9 mouse cellular contexts compared by ENCODE assay signal in genomic region chr4:132492178-132493060, GRCm38 (mm10). TPM values are rescaled to one million over a fixed set of nuclear protein-coding genes. Genes with fewer than 3 reads are reported as not detected.
DNase-seq lines count a peak whose midpoint lies in the region; ATAC-seq lines count a peak whose summit lies in the region.
"Had no signal": no experiment of that assay in that cellular context is flagged by ENCODE, and none has a peak within 500 bp of the region (broad histone marks: within the 10 kb centered on the region; RNA-seq: fewer than 3 reads in every experiment).

No protein-coding gene starts in this region.

- peak; percentile 43 for DNase-seq in kidney, adult 18-20 months
- DNase-seq in adrenal gland, postnatal 25 days: peak; percentile 43
- DNase-seq in cerebellum, postnatal 14 days: peak; percentile 81 to 89
- DNase-seq in kidney, postnatal 14 days: peak; percentile 79
- no peak for DNase-seq in B cell, adult 2 months
- DNase-seq in left cerebral cortex, adult 9 months (ENCODE audit: low spot score in 2 of 2): no peak
- no peak for DNase-seq in forebrain, embryonic 10.5 days (ENCODE audit: extremely low spot score, low spot score)

- no peak overlapping the region for H3K9ac ChIP-seq in kidney, embryonic 16.5 days (replicated peaks; ENCODE audit: low read length)
- H3K9ac ChIP-seq: stomach, embryonic 15.5 days had no signal

- H3K9me3 ChIP-seq in kidney, embryonic 16.5 days (ENCODE audit: low read length): no peaks in the 10 kb centered on the region
- no peaks in the 10 kb centered on the region for H3K9me3 ChIP-seq in forebrain, embryonic 10.5 days
- H3K9me3 ChIP-seq: stomach, embryonic 15.5 days had no signal

- no peak overlapping the region for H3K4me2 ChIP-seq in kidney, embryonic 16.5 days (replicated peaks; ENCODE audit: low read depth, low read length)
- H3K4me2 ChIP-seq: stomach, embryonic 15.5 days had no signal

- no peak overlapping the region for H3K27ac ChIP-seq in kidney, embryonic 16.5 days (ENCODE audit: low read length)
- H3K27ac ChIP-seq in forebrain, embryonic 10.5 days: no peak overlapping the region
- H3K27ac ChIP-seq: stomach, embryonic 15.5 days had no signal

- ATAC-seq in kidney, embryonic 16.5 days (ENCODE audit: low FRiP score, low TSS enrichment): no peak

- no peaks in the 10 kb centered on the region for H3K27me3 ChIP-seq in kidney, embryonic 16.5 days (ENCODE audit: insufficient read depth, low read length)
- H3K27me3 ChIP-seq in forebrain, embryonic 10.5 days (ENCODE audit: poor library complexity, severe bottlenecking): no peaks in the 10 kb centered on the region
- H3K27me3 ChIP-seq: stomach, embryonic 15.5 days had no signal

- no peak overlapping the region for H3K4me3 ChIP-seq in kidney, embryonic 16.5 days (ENCODE audit: low read length)
- H3K4me3 ChIP-seq in forebrain, embryonic 10.5 days: no peak overlapping the region
- H3K4me3 ChIP-seq: stomach, embryonic 15.5 days had no signal

- peaks cover 31% of the 10 kb centered on the region; the same call in 1 of the 2 replicates for H3K36me3 ChIP-seq in kidney, embryonic 16.5 days (ENCODE audit: insufficient read depth, low read length)
- peaks cover 58% of the 10 kb centered on the region for H3K36me3 ChIP-seq in forebrain, embryonic 10.5 days (replicated peaks)

- 63% methylated on average over 10 of the region's 10 CpGs for WGBS in kidney, embryonic 16.5 days
- 90% methylated on average over 10 of the region's 10 CpGs for WGBS in forebrain, embryonic 10.5 days

- H3K4me1 ChIP-seq in kidney, embryonic 16.5 days (ENCODE audit: insufficient read depth, low read length): peaks cover 4% of the 10 kb centered on the region; the same call in 1 of the 2 replicates
- H3K4me1 ChIP-seq in forebrain, embryonic 10.5 days: no peaks in the 10 kb centered on the region
- H3K4me1 ChIP-seq: stomach, embryonic 15.5 days had no signal

RNA-seq across cellular contexts. Expression of gene Sesn2, which starts 17.9 kb away (rescaled TPM):
- 20.4 and 21.2 TPM in 2 replicates for polyA plus RNA-seq in kidney, embryonic 16.5 days (2015; fragmentation: Nextera tagmentation; extraction: Ambion mirVana)
- 20.6 and 24.1 TPM in 2 replicates for total RNA-seq in adrenal gland, postnatal 25 days (2021)
- 12.0 and 13.5 TPM in 2 replicates for polyA plus RNA-seq in forebrain, embryonic 10.5 days (2016; fragmentation: Nextera tagmentation; extraction: Ambion mirVana)

RNA-seq across cellular contexts. Expression of gene Med18, which starts 28.7 kb away (rescaled TPM):
- 21.0 and 22.2 TPM in 2 replicates for polyA plus RNA-seq in kidney, embryonic 16.5 days (2015; fragmentation: Nextera tagmentation; extraction: Ambion mirVana)
- 9.4 and 10.7 TPM in 2 replicates for total RNA-seq in adrenal gland, postnatal 25 days (2021)
- polyA plus RNA-seq in forebrain, embryonic 10.5 days (2016; fragmentation: Nextera tagmentation; extraction: Ambion mirVana): 39.8 and 41.8 TPM in 2 replicates

RNA-seq across cellular contexts. Expression of gene Atpif1, which starts 41.0 kb away (rescaled TPM):
- 1,057 and 1,144 TPM in 2 replicates for polyA plus RNA-seq in kidney, embryonic 16.5 days (2015; fragmentation: Nextera tagmentation; extraction: Ambion mirVana)
- 426 and 437 TPM in 2 replicates for total RNA-seq in adrenal gland, postnatal 25 days (2021)
- 896 and 909 TPM in 2 replicates for polyA plus RNA-seq in forebrain, embryonic 10.5 days (2016; fragmentation: Nextera tagmentation; extraction: Ambion mirVana)

RNA-seq across cellular contexts. Expression of gene Dnajc8, which starts 42.9 kb away (rescaled TPM):
- polyA plus RNA-seq in kidney, embryonic 16.5 days (2015; fragmentation: Nextera tagmentation; extraction: Ambion mirVana): 159 and 164 TPM in 2 replicates
- 114 and 119 TPM in 2 replicates for total RNA-seq in adrenal gland, postnatal 25 days (2021)
- polyA plus RNA-seq in forebrain, embryonic 10.5 days (2016; fragmentation: Nextera tagmentation; extraction: Ambion mirVana): 211 and 220 TPM in 2 replicates

Comparison
In these comparisons a context has a peak if more than half of its experiments do, and no peak if none do; other contexts are left out.
1. DNase-seq: peak in kidney, adult 18-20 months (single experiment), adrenal gland, postnatal 25 days (single experiment), cerebellum, postnatal 14 days (2 of 2) and kidney, postnatal 14 days (single experiment); none in B cell, adult 2 months (0 of 2), left cerebral cortex, adult 9 months (0 of 2) and forebrain, embryonic 10.5 days (single experiment).